Mouse (Mus musculus) urinary bladder, postnatal 10 days (tissue): ENCODE data around the gene Phxr2.

Experiments used
- DNase-seq: peaks from one replicate; pipeline ENCODE4 v3.0.0; 2022; ENCODE audit warnings: low spot score

Phxr2 gene

DNA sequence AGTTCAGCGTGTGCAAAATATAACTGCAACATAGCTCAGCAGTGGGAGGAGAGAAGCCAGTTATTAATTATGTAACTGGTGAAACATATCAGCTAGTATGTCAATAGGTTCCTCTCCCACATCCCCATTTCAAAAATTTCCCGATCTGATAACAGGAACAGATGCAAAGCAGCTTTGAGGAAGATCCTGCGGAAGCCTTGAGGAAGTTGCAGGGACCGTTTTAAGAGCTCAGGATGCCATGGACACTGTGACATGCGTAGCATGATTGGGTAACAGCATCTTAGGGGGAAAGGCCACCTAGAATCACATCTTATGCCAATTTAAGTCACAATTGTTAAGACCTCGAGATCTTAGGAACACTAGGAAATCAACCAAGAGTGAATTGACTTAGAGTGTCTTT is 36.2 kb downstream of the Phxr2 start:
- DNase-seq, result no peak

GRCm38 (mm10) chr10:99086029-99086428 is 40.1 kb downstream of the Phxr2 start:
- no peak for DNase-seq

DNA sequence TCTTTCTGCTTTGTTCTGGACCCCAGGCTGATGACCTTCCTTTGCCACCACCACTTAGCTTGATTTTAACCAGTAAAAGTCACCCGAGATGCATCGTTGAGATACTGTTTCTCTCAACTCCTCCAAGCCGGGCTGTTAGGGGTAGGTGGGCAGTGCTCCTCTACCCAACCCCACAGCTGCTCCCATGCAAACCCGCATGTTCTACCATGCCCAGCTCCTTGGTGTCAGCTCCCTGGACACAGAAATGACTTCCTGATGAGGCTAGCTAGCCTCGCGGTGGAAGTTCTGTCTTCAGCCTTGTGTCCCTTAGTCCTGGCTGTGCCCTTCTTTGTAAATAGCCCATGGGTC is 40.9 kb downstream of the Phxr2 start:
- no peak for DNase-seq

- DNase-seq, result peak; percentile 62
Measured at GRCm38 (mm10) chr10:99084397-99085239, 41.5 kb downstream of the Phxr2 start.

DNA sequence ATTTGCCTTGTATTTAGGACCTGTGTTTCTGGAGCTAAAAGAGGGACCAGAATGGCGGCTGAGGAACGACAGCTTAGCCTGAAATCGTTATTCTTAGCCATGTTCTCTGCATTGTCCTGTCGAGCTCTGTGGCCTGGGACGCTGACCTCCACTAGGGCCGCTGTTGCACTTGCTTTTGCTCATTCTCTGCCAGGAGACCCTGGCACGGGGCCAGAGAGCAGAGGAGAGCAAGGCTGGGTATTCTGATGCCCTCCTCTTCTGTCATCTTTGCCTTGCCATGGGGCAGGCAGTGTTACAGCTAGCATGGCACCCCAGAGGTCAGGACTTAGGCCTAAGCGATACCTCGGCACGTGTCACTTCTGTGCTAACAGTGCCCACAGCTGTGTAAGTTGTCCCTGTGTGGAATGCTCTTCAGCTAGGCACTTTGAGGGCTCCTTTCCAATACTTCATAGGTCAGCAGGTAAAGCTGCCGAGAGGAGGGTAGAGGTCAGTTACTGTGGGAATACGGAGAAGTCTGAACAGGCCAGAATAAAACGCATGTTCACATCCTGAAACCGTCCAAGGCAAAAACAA is 42.6 kb downstream of the Phxr2 start:
- no peak for DNase-seq

GRCm38 (mm10) chr10:99081569-99081990 is 44.5 kb downstream of the Phxr2 start:
- DNase-seq, result no peak

GRCm38 (mm10) chr10:99078621-99079020 is 47.5 kb downstream of the Phxr2 start:
- DNase-seq, result no peak

- DNase-seq, result no peak
Measured at GRCm38 (mm10) chr10:99076113-99076895, 49.8 kb downstream of the Phxr2 start.
